Mouse (Mus musculus): ENCODE measurements around the gene Gm10058.
"Not testable (repeated sequence)": the region's sequence is repeated elsewhere in the genome, so short reads cannot be mapped to it uniquely, and the experiment has no call there.

Gm10058 gene

DNA sequence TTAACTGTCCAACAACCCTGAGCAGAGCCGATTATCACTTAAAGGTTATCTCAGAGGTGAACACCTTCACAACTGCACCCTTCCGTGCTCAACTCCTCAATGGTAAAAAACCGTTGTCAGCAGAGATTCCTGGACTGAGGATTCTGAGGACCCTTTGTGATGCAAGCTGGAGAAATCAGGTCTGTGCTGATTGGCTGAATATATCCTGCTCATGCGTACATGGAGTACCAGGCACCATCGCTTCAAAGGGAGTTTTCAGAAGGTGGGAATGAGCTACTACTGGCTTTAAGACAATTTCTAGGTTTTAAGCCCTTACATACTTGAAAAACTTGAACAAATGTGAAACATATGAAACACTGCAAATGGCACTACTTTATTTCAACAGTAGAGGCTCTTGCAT lies at the start of gene Gm10058:
Gm10058 (minus strand) TSS at position 101 of the 400 bp plus-strand sequence.
- not testable (repeated sequence) for DNase-seq (ENCODE audit: extremely low read depth, insufficient read length, low spot score)
